Mouse (Mus musculus) urinary bladder, postnatal 10 days (tissue): ENCODE data around the gene Aox2.

ENCODE experiments used
- DNase-seq: peaks from one replicate; pipeline ENCODE4 v3.0.0; 2022; ENCODE audit warnings: low spot score

The Aox2 gene

GRCm38 (mm10) chr1:58403745-58404144 is 125.6 kb downstream of the Aox2 start:
- DNase-seq: no peak

GRCm38 (mm10) chr1:58407321-58407720 is 129.2 kb downstream of the Aox2 start:
- DNase-seq: no peak

GRCm38 (mm10) chr1:58408141-58408540 is 130.0 kb downstream of the Aox2 start:
- no peak for DNase-seq

- no peak for DNase-seq
Observed at GRCm38 (mm10) chr1:58409553-58410197, 131.5 kb downstream of the Aox2 start.

GRCm38 (mm10) chr1:58410198-58410588 is 132.1 kb downstream of the Aox2 start:
- no peak for DNase-seq

- DNase-seq: no peak
Observed at GRCm38 (mm10) chr1:58410776-58411175, 132.7 kb downstream of the Aox2 start.

GRCm38 (mm10) chr1:58415442-58415841 is 137.3 kb downstream of the Aox2 start:
- no peak for DNase-seq

- DNase-seq: no peak
Observed at GRCm38 (mm10) chr1:58416048-58416447, 137.9 kb downstream of the Aox2 start.

- no peak for DNase-seq
Observed at GRCm38 (mm10) chr1:58420032-58420431, 141.9 kb downstream of the Aox2 start.

GRCm38 (mm10) chr1:58420961-58421360 is 142.8 kb downstream of the Aox2 start:
- no peak for DNase-seq

- DNase-seq: no peak
Observed at GRCm38 (mm10) chr1:58422879-58423278, 144.8 kb downstream of the Aox2 start.

GRCm38 (mm10) chr1:58423371-58424248 is 145.5 kb downstream of the Aox2 start, which contains the start of gene Clk1:
TSS of gene Clk1 (minus strand) at chr1:58424066.
- peak; percentile 89 for DNase-seq

GRCm38 (mm10) chr1:58424551-58424950 is 146.4 kb downstream of the Aox2 start:
- no peak for DNase-seq
